Mouse (Mus musculus) kidney, adult 2 months (tissue): Measurements from ENCODE around the gene Hist1h4h.

Experiments
- CTCF ChIP-seq: fragments of 200-500 bp; conservative IDR thresholded peaks from 2 replicates; pipeline ENCODE4 v1.5.1; 2011; ENCODE audit warnings: low read depth, mild to moderate bottlenecking, control low read depth, low read length, moderate library complexity, mixed read lengths; ENCODE audit not compliant: insufficient read depth, insufficient read length
- POLR2A ChIP-seq: fragments of 200-500 bp; IDR thresholded peaks from one replicate; pipeline ENCODE4 v1.6.1; 2011; ENCODE audit warnings: low read depth, low read length, control low read depth

DNA sequence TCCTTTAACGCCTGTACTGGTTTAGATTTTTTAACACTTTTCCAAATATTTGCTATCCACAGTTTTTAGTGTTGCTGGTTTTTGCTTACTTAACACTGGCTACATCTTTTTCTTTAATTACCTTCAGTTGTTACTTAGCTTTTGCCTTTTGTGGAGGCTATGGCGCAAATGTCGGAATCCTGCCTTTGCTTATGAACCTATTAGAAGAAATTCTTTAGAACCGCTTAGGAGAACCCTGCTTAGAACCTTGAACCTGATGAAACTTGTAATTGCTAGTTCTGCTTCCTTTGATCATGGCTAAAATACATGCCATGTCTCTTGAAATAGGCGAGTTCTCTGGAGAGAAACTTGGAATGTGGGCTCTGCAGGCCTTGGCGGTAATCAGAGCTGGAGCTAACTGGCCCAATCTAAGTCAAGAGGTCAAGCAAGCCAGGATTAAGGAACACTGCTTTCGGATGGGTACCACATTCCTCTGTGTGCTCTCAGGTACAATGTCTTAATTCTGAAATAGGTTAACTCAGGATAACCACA lies 45.6 kb downstream of the Hist1h4h start:
- TF ChIP-seq CTCF, result no peak
- TF ChIP-seq POLR2A, result no peak
